Mouse (Mus musculus) embryonic facial prominence, embryonic 10.5 days (tissue): ENCODE measurements around the gene Fastkd5. TPM values are rescaled to one million over a fixed set of nuclear protein-coding genes. Genes with fewer than 3 reads are reported as not detected.
"Not testable (repeated sequence)": the region's sequence is repeated elsewhere in the genome, so short reads cannot be mapped to it uniquely, and the experiment has no call there.

Experiments used
- DNase-seq: peaks from one replicate; pipeline ENCODE4 v3.0.0-alpha.2; 2017; ENCODE audit warnings: low spot score
- H3K27ac ChIP-seq: fragments of 300-500 bp; sonication (generic); replicated peaks from 2 replicates; pipeline ENCODE4 v1.5.1; 2016; ENCODE audit warnings: mild to moderate bottlenecking
- H3K27me3 ChIP-seq: fragments of 300-500 bp; sonication (generic); replicated peaks from 2 replicates; pipeline ENCODE4 v1.6.1; 2016; ENCODE audit warnings: low read depth, mild to moderate bottlenecking; ENCODE audit not compliant: poor library complexity, severe bottlenecking
- H3K36me3 ChIP-seq: fragments of 300-500 bp; sonication (generic); replicated peaks from 2 replicates; pipeline ENCODE4 v1.6.1; 2016; ENCODE audit warnings: mild to moderate bottlenecking, moderate library complexity
- H3K4me1 ChIP-seq: fragments of 300-500 bp; sonication (generic); 2 replicates; pipeline ENCODE4 v1.6.1; 2016
- H3K4me3 ChIP-seq: fragments of 300-500 bp; sonication (generic); 2 replicates; pipeline ENCODE4 v1.5.1; 2016; ENCODE audit warnings: mild to moderate bottlenecking, moderate library complexity
- H3K9me3 ChIP-seq: fragments of 300-500 bp; sonication (generic); 2 replicates; pipeline ENCODE4 v1.6.1; 2016; ENCODE audit warnings: mild to moderate bottlenecking
- WGBS: fragments of 180-500 bp; shearing (Covaris S2); methylation state at CpG from one replicate; pipeline ENCODE4 v1.1.7; 2016; 5-methylcytosine and 5-hydroxymethylcytosine counted together
- polyA plus RNA-seq: library from polyadenylated mRNA; unstranded; fragments of >200 nt; fragmentation: Nextera tagmentation; extraction: Ambion mirVana; gene quantifications from 2 replicates; pipeline ENCODE4 v1.2.1, GENCODE M21; 2016

Fastkd5 gene
- polyA plus RNA-seq, 1 experiment from 2014 or later: 23.3 TPM

GRCm38 (mm10) chr2:130583902-130584560, 45.8 kb downstream of the Fastkd5 start:
- Histone ChIP-seq H3K9me3 (no peaks in the 10 kb centered on the region), H3K27me3 (peaks cover 63% of the 10 kb centered on the region), H3K36me3 (no peaks in the 10 kb centered on the region), H3K27ac (no peak overlapping the region), H3K4me3 (no peak overlapping the region), H3K4me1 (peaks cover 13% of the 10 kb centered on the region)
- DNase-seq: no peak
- 85% methylated on average over 10 of the region's 10 CpGs for WGBS

GRCm38 (mm10) chr2:130582552-130582951, 47.3 kb downstream of the Fastkd5 start, which contains the start of gene Avp:
Avp (minus strand) TSS chr2:130582554.
- Histone ChIP-seq H3K36me3 (no peaks in the 10 kb centered on the region), H3K4me1 (peaks cover 16% of the 10 kb centered on the region), H3K27me3 (peaks cover 78% of the 10 kb centered on the region), H3K9me3 (no peaks in the 10 kb centered on the region), H3K27ac (no peak within 1 kb of the TSS), H3K4me3 (no peak within 1 kb of the TSS)
- WGBS: 38% methylated on average over 10 of the region's 10 CpGs
- DNase-seq: no peak

GRCm38 (mm10) chr2:130581201-130581600, 48.6 kb downstream of the Fastkd5 start:
- WGBS: 3% methylated on average over 16 of the region's 16 CpGs
- no peak for DNase-seq

GRCm38 (mm10) chr2:130579791-130580190, 50.0 kb downstream of the Fastkd5 start:
- DNase-seq: no peak
- no peak overlapping the region for H3K27ac ChIP-seq
- peaks cover 31% of the 10 kb centered on the region for H3K4me1 ChIP-seq
- H3K4me3 ChIP-seq: no peak overlapping the region
- H3K27me3 ChIP-seq: peaks cover 98% of the 10 kb centered on the region
- no peaks in the 10 kb centered on the region for H3K36me3 ChIP-seq
- no peaks in the 10 kb centered on the region for H3K9me3 ChIP-seq
- 7% methylated on average over 8 of the region's 8 CpGs for WGBS

More at GRCm38 (mm10) chr2:130581201-130581600, 48.6 kb downstream of the Fastkd5 start:
- peaks cover 29% of the 10 kb centered on the region for H3K4me1 ChIP-seq
- H3K27me3 ChIP-seq: peaks cover 91% of the 10 kb centered on the region
- H3K27ac ChIP-seq: no peak overlapping the region
- peak overlapping the region; percentile 46 for H3K4me3 ChIP-seq
- no peaks in the 10 kb centered on the region for H3K36me3 ChIP-seq
- H3K9me3 ChIP-seq: no peaks in the 10 kb centered on the region

GRCm38 (mm10) chr2:130578148-130578547, 51.7 kb downstream of the Fastkd5 start:
- Histone ChIP-seq H3K9me3 (no peaks in the 10 kb centered on the region), H3K27ac (no peak overlapping the region), H3K36me3 (no peaks in the 10 kb centered on the region), H3K4me3 (no peak overlapping the region), H3K4me1 (peaks cover 31% of the 10 kb centered on the region), H3K27me3 (peaks cover 100% of the 10 kb centered on the region)
- WGBS: 8% methylated on average over 11 of the region's 11 CpGs
- DNase-seq: peak; percentile 77

GRCm38 (mm10) chr2:130577632-130578031, 52.2 kb downstream of the Fastkd5 start:
- H3K4me1 ChIP-seq: peaks cover 31% of the 10 kb centered on the region
- peaks cover 100% of the 10 kb centered on the region for H3K27me3 ChIP-seq
- 3% methylated on average over 12 of the region's 12 CpGs for WGBS
- H3K36me3 ChIP-seq: no peaks in the 10 kb centered on the region
- H3K27ac ChIP-seq: no peak overlapping the region
- peak; percentile 53 for DNase-seq
- no peaks in the 10 kb centered on the region for H3K9me3 ChIP-seq
- peak overlapping the region; percentile 32 for H3K4me3 ChIP-seq

GRCm38 (mm10) chr2:130577021-130577420, 52.8 kb downstream of the Fastkd5 start:
- H3K9me3 ChIP-seq: no peaks in the 10 kb centered on the region
- peaks cover 31% of the 10 kb centered on the region for H3K4me1 ChIP-seq
- no peak overlapping the region for H3K27ac ChIP-seq
- H3K27me3 ChIP-seq: peaks cover 94% of the 10 kb centered on the region
- peak overlapping the region; percentile 32 for H3K4me3 ChIP-seq
- H3K36me3 ChIP-seq: no peaks in the 10 kb centered on the region
- 3% methylated on average over 9 of the region's 9 CpGs for WGBS
- DNase-seq: peak; percentile 35

GRCm38 (mm10) chr2:130576564-130576963, 53.3 kb downstream of the Fastkd5 start:
- H3K36me3 ChIP-seq, H3K27ac ChIP-seq, H3K9me3 ChIP-seq: not testable (repeated sequence)
- peak; percentile 53 for DNase-seq
- Histone ChIP-seq H3K27me3 (peaks cover 90% of the 10 kb centered on the region), H3K4me1 (peaks cover 31% of the 10 kb centered on the region), H3K4me3 (peak overlapping the region; percentile 47)
- WGBS: 2% methylated on average over 32 of the region's 32 CpGs

GRCm38 (mm10) chr2:130575873-130576272, 54.0 kb downstream of the Fastkd5 start, which contains the start of gene Oxt:
Oxt (plus strand) TSS chr2:130576173.
- Histone ChIP-seq H3K9me3 (no peaks in the 10 kb centered on the region), H3K27ac (no peak within 1 kb of the TSS)
- no peak for DNase-seq

GRCm38 (mm10) chr2:130574960-130575359, 54.9 kb downstream of the Fastkd5 start:
- Histone ChIP-seq H3K36me3 (no peaks in the 10 kb centered on the region), H3K9me3 (no peaks in the 10 kb centered on the region), H3K4me3 (no peak overlapping the region), H3K4me1 (peaks cover 21% of the 10 kb centered on the region), H3K27me3 (peaks cover 78% of the 10 kb centered on the region), H3K27ac (no peak overlapping the region)
- 81% methylated on average over 5 of the region's 5 CpGs for WGBS
- DNase-seq: no peak

More at GRCm38 (mm10) chr2:130575873-130576272, 54.0 kb downstream of the Fastkd5 start, which contains the start of gene Oxt:
- Histone ChIP-seq H3K4me1 (peaks cover 28% of the 10 kb centered on the region), H3K27me3 (peaks cover 84% of the 10 kb centered on the region), H3K4me3 (peak within 1 kb of the TSS; percentile 47), H3K36me3 (no peaks in the 10 kb centered on the region)
- 35% methylated on average over 9 of the region's 9 CpGs for WGBS

GRCm38 (mm10) chr2:130569926-130570325, 59.9 kb downstream of the Fastkd5 start:
- no peak for DNase-seq
- H3K9me3 ChIP-seq: no peaks in the 10 kb centered on the region
- H3K27ac ChIP-seq: no peak overlapping the region
- no peak overlapping the region for H3K4me3 ChIP-seq
- peaks cover 28% of the 10 kb centered on the region for H3K27me3 ChIP-seq
- H3K36me3 ChIP-seq: peaks cover 23% of the 10 kb centered on the region
- peaks cover 3% of the 10 kb centered on the region for H3K4me1 ChIP-seq

- Histone ChIP-seq H3K4me3 (no peak overlapping the region), H3K36me3 (peaks cover 25% of the 10 kb centered on the region), H3K4me1 (peaks cover 13% of the 10 kb centered on the region), H3K27ac (no peak overlapping the region), H3K27me3 (peaks cover 18% of the 10 kb centered on the region), H3K9me3 (no peaks in the 10 kb centered on the region)
- DNase-seq: no peak
- WGBS: 82% methylated on average over 4 of the region's 4 CpGs
These were observed 60.9 kb downstream of the Fastkd5 start for GRCm38 (mm10) chr2:130568921-130569320.

- no peak for DNase-seq
- Histone ChIP-seq H3K36me3 (peaks cover 25% of the 10 kb centered on the region), H3K4me1 (peaks cover 24% of the 10 kb centered on the region), H3K9me3 (no peaks in the 10 kb centered on the region), H3K4me3 (peak overlapping the region; percentile 73), H3K27me3 (no peaks in the 10 kb centered on the region), H3K27ac (no peak overlapping the region)
- 88% methylated on average over 8 of the region's 8 CpGs for WGBS
These were observed 64.8 kb downstream of the Fastkd5 start for GRCm38 (mm10) chr2:130564983-130565382.
